Mouse (Mus musculus) granulocyte monocyte progenitor cell, adult 5-6 weeks (primary cell): ENCODE results near the gene Spag6. TPM values are rescaled to one million over a fixed set of nuclear protein-coding genes. Genes with fewer than 3 reads are reported as not detected.
A peak's percentile ranks its signal among the peaks of the same experiment; 100 is the strongest.

ENCODE experiments used
- ATAC-seq: replicated peaks from 2 replicates; pipeline ENCODE4 v1.8.0; 2016; ENCODE audit warnings: mild to moderate bottlenecking, moderate TSS enrichment, inconsistent platforms; ENCODE audit not compliant: poor library complexity, severe bottlenecking
- total RNA-seq, 2 experiments: library from RNA; stranded (forward) in 1 of 2; stranded (reverse) in 1 of 2; fragments of 200-712, 200-1000 nt in 1 of 2; fragments of >200 nt in 1 of 2; fragmentation: Nextera tagmentation in 1 of 2; gene quantifications; 2 replicates each; pipeline ENCODE4 v1.2.3; 2014 to 2017

The Spag6 gene
- total RNA-seq (2014; fragmentation: Nextera tagmentation), result not detected in 2 replicates
- total RNA-seq (2017), result not detected in 2 replicates

- peak; percentile 48 for ATAC-seq
Observed at GRCm38 (mm10) chr2:18693871-18694610, at the start of gene Spag6. Gene Spag6, plus strand, starts transcription at chr2:18694032.

- peak; percentile 50 for ATAC-seq
Observed at GRCm38 (mm10) chr2:18648563-18648962, 45.3 kb upstream of the Spag6 start.

- ATAC-seq, result peak; percentile 99
Observed at GRCm38 (mm10) chr2:18654821-18655220, 39.0 kb upstream of the Spag6 start.

- ATAC-seq, result no peak
Observed at GRCm38 (mm10) chr2:18664003-18664402, 29.8 kb upstream of the Spag6 start.

GRCm38 (mm10) chr2:18671041-18671440 lies 22.8 kb upstream of the Spag6 start:
- no peak for ATAC-seq

- peak; percentile 82 for ATAC-seq
Observed at GRCm38 (mm10) chr2:18672133-18672765, 21.6 kb upstream of the Spag6 start, which contains the start of gene Commd3. Gene Commd3, plus strand, starts transcription at chr2:18672384.

- ATAC-seq, result no peak
Observed at GRCm38 (mm10) chr2:18672766-18673164, 21.1 kb upstream of the Spag6 start.

- no peak for ATAC-seq
Observed at GRCm38 (mm10) chr2:18673766-18674165, 20.1 kb upstream of the Spag6 start.

GRCm38 (mm10) chr2:18674193-18674902 lies 19.5 kb upstream of the Spag6 start:
- ATAC-seq, result no peak

- no peak for ATAC-seq
Observed at GRCm38 (mm10) chr2:18675681-18676456, 18.0 kb upstream of the Spag6 start.

- ATAC-seq, result peak; percentile 30
Observed at GRCm38 (mm10) chr2:18676457-18676935, 17.3 kb upstream of the Spag6 start.

GRCm38 (mm10) chr2:18676936-18677491 lies 16.8 kb upstream of the Spag6 start, which contains the start of gene Bmi1:
Gene Bmi1, plus strand, starts transcription at chr2:18677018.
- ATAC-seq, result peak; percentile 24

- no peak for ATAC-seq
Observed at GRCm38 (mm10) chr2:18677631-18678471, 16.0 kb upstream of the Spag6 start.

- no peak for ATAC-seq
Observed at GRCm38 (mm10) chr2:18679701-18680100, 14.1 kb upstream of the Spag6 start.

- ATAC-seq, result no peak
Observed at GRCm38 (mm10) chr2:18680501-18680900, 13.3 kb upstream of the Spag6 start.

GRCm38 (mm10) chr2:18680961-18681360 lies 12.9 kb upstream of the Spag6 start:
- ATAC-seq, result peak; percentile 75

- ATAC-seq, result no peak
Observed at GRCm38 (mm10) chr2:18684062-18684461, 9.8 kb upstream of the Spag6 start.

- no peak for ATAC-seq
Observed at GRCm38 (mm10) chr2:18686386-18686785, 7.4 kb upstream of the Spag6 start.
